Mouse (Mus musculus) spleen, adult 2 months (tissue): Measurements from ENCODE around the gene Nanos3.

Experiments
- CTCF ChIP-seq: fragments of 200-500 bp; IDR thresholded peaks from 2 replicates; pipeline ENCODE4 v1.5.1; 2011; ENCODE audit warnings: mild to moderate bottlenecking, inconsistent platforms; ENCODE audit not compliant: insufficient read depth, insufficient read length, insufficient replicate concordance; ENCODE audit errors: extremely low read depth
- POLR2A ChIP-seq: fragments of 200-500 bp; IDR thresholded peaks from 2 replicates; pipeline ENCODE4 v1.6.1; 2011; ENCODE audit warnings: low read depth, low read length, inconsistent platforms

DNA sequence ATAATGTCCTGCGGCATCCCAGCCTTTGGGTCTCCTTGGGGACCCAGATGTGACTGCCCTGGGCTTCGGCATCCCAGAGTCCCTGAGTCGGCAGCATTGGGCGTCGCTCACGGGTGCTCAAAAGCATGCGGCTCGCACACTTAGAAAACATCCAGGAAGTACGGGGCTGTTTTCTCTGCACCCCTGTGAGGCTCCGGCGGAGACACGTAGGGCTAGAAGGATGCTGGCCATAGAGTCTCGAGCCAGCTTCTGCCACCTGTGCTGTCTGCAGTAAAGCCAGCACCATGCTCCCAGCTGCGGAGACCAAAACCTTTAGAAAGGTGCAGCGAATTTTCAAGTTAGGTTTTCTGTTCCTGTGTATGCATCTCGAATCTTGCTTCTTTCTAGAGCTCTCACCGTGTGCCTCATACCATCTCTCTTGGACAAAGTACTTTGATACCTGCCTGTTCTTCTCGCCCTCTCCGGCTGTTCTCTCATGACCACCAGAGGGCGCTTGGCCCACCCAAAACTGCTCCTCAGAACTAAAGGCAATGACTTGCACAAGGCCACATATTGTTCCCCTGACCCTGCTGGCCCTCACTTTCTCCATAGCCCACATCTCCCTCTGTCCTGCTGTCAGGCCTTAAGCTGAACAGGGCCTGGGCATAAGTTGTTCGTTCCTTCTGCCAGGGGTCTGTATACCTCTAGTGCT, 2.2 kb upstream of the Nanos3 start:
- TF ChIP-seq POLR2A (no peak; the same call in 1 of the 2 replicates), CTCF (peak; percentile 83; the same call in 1 of the 2 replicates)
